Mouse (Mus musculus) activated CD4-positive, CD25-positive, alpha-beta regulatory T cell, adult 9 weeks (primary cell): ENCODE data around the gene Gm42742. TPM values are rescaled to one million over a fixed set of nuclear protein-coding genes. Genes with fewer than 3 reads are reported as not detected.

Experiments used
- polyA plus RNA-seq: library from polyadenylated mRNA; unstranded; fragments of 100-300 nt; shearing (Covaris generic); gene quantifications from one replicate; pipeline ENCODE4 v1.2.1, GENCODE M21; 2017

The Gm42742 gene
- polyA plus RNA-seq = 32.7 TPM

GRCm38 (mm10) chr7:127020901-127021562 lies at the start of gene Gm42742, which contains the start of gene Prrt2:
Gm42742 (minus strand) TSS chr7:127021097.
Prrt2 (minus strand) TSS chr7:127021211.

DNA sequence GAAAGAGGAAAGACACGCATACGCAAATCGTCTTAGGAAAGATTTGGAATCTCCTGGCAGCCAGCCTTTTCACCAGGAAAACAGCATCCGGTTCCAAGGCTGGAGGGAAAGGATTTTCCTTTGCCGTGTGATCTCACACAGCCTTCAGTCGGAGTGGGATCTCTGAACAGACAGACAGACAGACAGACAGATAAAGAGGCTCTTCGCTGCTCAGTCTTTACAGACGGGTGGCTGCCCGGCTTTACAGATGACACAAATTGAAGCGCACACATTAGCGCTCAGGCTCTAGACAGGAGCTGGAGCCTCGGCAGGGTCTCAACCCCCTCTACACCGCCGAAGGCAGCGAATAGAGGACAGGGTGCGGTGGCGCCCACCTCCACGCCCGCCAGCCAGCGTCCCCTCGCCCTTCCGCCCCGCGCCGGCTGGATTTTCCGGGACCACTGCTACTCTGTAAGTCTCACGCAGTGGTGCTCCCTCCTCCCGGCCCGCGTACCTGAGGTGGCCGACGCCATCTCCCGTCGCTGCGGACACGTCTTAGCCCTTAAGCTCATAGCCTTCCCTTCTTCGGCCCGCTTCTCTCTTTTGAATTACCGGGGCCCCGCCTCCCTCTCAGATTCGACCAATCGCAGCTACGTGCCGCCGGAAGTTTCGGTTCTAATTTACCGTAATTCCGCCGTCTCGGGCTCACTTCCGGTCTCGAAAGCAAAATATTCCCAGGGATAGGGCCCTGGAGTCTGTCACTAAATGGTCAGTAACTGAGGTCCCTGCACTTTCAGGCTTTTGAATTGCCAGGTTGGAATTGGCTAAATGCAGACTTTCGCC lies 21.2 kb upstream of the Gm42742 start, which contains the start of gene Kif22:
Gene Kif22, minus strand, starts transcription at position 621 of the 822 bp plus-strand sequence.

DNA sequence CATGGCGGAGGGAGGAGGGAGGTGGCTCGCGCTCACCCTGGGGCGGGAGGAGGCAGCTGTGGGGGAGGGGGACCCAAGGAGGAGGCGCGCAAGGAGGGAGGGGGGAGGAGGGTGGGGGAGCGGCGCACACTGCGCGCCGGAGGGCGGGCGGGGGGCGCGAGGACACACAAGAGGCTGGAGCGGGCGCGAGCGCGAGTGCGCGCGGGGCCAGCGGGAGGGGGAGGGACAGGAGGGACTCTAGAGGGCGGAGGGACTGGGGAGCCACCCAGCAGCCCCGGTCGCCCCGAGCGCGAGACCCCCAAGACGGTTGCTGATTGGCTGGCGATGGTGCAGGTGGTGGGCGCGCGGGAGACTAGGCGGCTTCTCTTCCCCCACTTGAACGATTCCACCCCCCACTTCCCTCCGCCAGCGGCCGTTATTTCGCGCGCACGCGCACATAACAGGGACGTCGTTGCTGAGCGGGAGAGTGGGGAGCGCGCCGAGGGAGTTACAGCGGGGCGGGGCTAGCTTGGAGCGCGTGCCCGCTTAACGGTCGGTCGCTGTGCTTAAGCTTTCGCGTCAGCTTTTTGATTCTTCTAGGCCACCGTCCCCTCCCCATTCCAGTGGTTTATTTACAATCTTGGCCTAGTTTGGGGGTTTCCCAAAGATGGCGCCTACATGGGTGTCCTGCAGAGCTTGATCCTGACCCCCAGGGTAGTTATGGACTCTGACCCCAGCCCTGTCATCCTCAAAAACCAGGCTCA lies 6.3 kb upstream of the Gm42742 start, which contains the start of gene Maz:
Gene Maz, minus strand, starts transcription at position 54 of the 743 bp plus-strand sequence.

DNA sequence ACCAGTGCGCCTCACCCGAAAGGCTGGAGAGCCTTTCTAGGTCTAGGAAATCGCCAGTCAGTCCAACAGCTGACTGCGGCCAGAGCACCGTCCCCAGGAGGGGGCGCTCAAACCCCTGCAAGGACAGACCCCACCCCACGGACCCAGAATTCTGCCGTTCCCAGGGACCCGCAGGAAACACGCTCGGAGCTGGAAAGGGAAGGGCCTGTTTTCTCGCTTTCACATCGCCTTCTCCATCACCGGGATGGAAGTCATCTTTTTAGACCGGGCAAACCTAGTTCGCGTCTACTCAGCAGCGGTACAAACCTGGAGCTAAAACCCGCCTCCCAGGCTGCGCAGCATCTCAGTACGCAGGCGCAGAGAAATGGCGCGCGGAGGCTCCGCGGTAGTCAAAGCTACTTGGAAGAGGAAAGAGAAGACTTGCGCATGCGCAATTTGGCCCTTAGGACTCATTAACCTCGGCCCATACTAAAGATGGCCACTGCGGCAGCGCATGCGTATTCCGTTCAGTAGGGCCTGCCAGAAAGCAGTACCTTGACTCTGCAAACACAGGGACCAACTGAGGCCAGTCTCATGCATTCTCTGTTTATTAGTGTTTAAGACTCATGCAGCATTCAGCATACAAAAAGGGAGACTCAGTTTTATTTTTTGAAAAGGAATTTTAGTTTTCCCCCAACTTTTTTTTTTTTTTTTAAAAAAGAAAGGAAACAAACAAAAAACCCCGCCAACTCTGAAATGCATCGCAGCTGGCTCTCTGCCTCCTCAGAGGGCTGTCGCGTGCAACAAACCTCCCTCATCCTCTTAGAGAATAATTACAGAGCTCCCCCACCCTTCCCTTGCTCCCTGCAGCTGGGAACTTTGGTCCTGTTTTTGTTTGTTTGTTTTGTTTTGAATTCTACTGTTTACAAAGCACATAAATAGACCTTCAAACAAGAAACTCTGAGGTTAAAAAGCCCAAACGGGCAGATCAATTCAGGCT lies 3.6 kb downstream of the Gm42742 start, which contains the start of gene Pagr1a:
Gene Pagr1a, minus strand, starts transcription at position 382 of the 979 bp plus-strand sequence.

DNA sequence TGATC lies 4.6 kb downstream of the Gm42742 start, which contains the start of gene Pagr1b:
Gene Pagr1b, minus strand, starts transcription at position 4 of the 5 bp plus-strand sequence.

DNA sequence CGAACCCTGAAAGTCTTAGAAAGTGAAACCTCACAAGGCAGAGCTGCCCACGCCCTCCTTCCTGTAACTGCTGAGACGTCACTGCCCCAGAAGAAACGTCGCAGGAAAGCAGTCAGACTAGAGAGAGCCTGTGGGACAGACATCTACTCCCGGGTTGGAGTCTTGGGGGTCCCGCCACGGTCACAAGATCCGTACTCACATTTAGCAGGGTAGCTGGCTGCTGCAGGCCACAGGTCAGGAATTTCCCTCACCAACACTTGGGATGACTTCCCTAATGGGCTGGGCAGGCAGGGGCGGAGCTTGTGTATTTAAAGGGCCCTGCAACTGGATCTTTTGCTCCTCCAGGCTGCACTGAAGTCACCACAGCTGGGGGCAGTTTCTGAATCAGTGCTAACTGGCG lies 6.6 kb downstream of the Gm42742 start, which contains the start of gene Mvp:
Gene Mvp, minus strand, starts transcription at position 302 of the 400 bp plus-strand sequence.

GRCm38 (mm10) chr7:126975950-126976866 lies 44.7 kb downstream of the Gm42742 start, which contains the start of gene Cdiptos:
Cdiptos (minus strand) TSS chr7:126976098.

DNA sequence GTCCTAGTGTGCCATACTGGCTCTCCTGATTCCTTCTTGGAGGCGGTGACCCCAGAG lies 45.2 kb downstream of the Gm42742 start, which contains the start of gene Cdipt:
Gene Cdipt, plus strand, starts transcription at position 22 of the 57 bp plus-strand sequence.

Other genes with a start within 250 kb of the Gm42742 start
- gene Ypel3, start 244.1 kb downstream of the Gm42742 start, polyA plus RNA-seq = 283 TPM
- gene Tbx6, start 239.6 kb downstream of the Gm42742 start, polyA plus RNA-seq = 4.4 TPM
- 420 TPM for gene Ppp4c, start 228.6 kb downstream of the Gm42742 start, polyA plus RNA-seq
- not detected for gene Fam57b, start 223.4 kb downstream of the Gm42742 start, polyA plus RNA-seq
- not detected for gene 4930451I11Rik, start 189.5 kb downstream of the Gm42742 start, polyA plus RNA-seq
- not detected for gene Doc2a, start 173.7 kb downstream of the Gm42742 start, polyA plus RNA-seq
- gene Hirip3, start 159.1 kb downstream of the Gm42742 start, polyA plus RNA-seq = 9.9 TPM
- gene Ino80e, start 158.7 kb downstream of the Gm42742 start, polyA plus RNA-seq = 97.3 TPM
- gene Taok2, start 136.4 kb downstream of the Gm42742 start, polyA plus RNA-seq = 61.6 TPM
- gene Tmem219, start 98.2 kb downstream of the Gm42742 start, polyA plus RNA-seq = 47.8 TPM
- gene Kctd13, start 92.2 kb downstream of the Gm42742 start, polyA plus RNA-seq = 11.5 TPM
- 0.17 TPM for gene Asphd1, start 71.5 kb downstream of the Gm42742 start, polyA plus RNA-seq
- gene Sez6l2, start 70.5 kb downstream of the Gm42742 start, polyA plus RNA-seq = 1.5 TPM
- 320 TPM for gene Cdipt, start 45.2 kb downstream of the Gm42742 start, polyA plus RNA-seq
- gene Cdiptos, start 45.0 kb downstream of the Gm42742 start, polyA plus RNA-seq = 2.9 TPM
- 59.1 TPM for gene Mvp, start 6.5 kb downstream of the Gm42742 start, polyA plus RNA-seq
- 0.97 TPM for gene Pagr1b, start 4.6 kb downstream of the Gm42742 start, polyA plus RNA-seq
- 149 TPM for gene Pagr1a, start 3.7 kb downstream of the Gm42742 start, polyA plus RNA-seq
- gene Prrt2, start 114 bp upstream of the Gm42742 start, polyA plus RNA-seq = 14.6 TPM
- gene Maz, start 5.9 kb upstream of the Gm42742 start, polyA plus RNA-seq = 24.7 TPM
- gene Kif22, start 21.4 kb upstream of the Gm42742 start, polyA plus RNA-seq = 18.7 TPM
- gene Zg16, start 66.2 kb upstream of the Gm42742 start, polyA plus RNA-seq = not detected
- gene AI467606, start 70.3 kb upstream of the Gm42742 start, polyA plus RNA-seq = 389 TPM
- 19.1 TPM for gene Qprt, start 101.1 kb upstream of the Gm42742 start, polyA plus RNA-seq
- gene Spn, start 116.7 kb upstream of the Gm42742 start, polyA plus RNA-seq = 101 TPM
- 80.9 TPM for gene Cd2bp2, start 175.0 kb upstream of the Gm42742 start, polyA plus RNA-seq
- gene Tbc1d10b, start 187.4 kb upstream of the Gm42742 start, polyA plus RNA-seq = 12.2 TPM
- gene Mylpf, start 187.8 kb upstream of the Gm42742 start, polyA plus RNA-seq = 20.7 TPM
- gene Zfp553, start 212.0 kb upstream of the Gm42742 start, polyA plus RNA-seq = 20.7 TPM
- gene Sept1, start 212.0 kb upstream of the Gm42742 start, polyA plus RNA-seq = 488 TPM
- gene Zfp771, start 223.2 kb upstream of the Gm42742 start, polyA plus RNA-seq = 0.43 TPM
- gene Dctpp1, start 239.6 kb upstream of the Gm42742 start, polyA plus RNA-seq = 48.1 TPM